Mouse (Mus musculus) adrenal gland, postnatal 4 days (tissue): ENCODE measurements at regions not wholly inside any gene's neighbourhood (a gene's known extent, or its start where the extent isn't known, plus 50 kb on each side); places are given as distances from the start of the nearest gene placed in this dataset.

Experiments
- DNase-seq, 2 experiments: peaks; one replicate each; pipeline ENCODE4 v3.0.0; 2021 to 2022; ENCODE audit warnings: low spot score in 2 of 2, mixed read lengths in 2 of 2

GRCm38 (mm10) chr3:70321161-70321657, 313.8 kb downstream of the Otol1 start:
- no peak for DNase-seq

- DNase-seq, result no peak
These were observed 317.3 kb downstream of the Otol1 start for GRCm38 (mm10) chr3:70324692-70325091.
